Mouse (Mus musculus): ENCODE data around the gene H2al2b.
"Not testable (repeated sequence)": the region's sequence is repeated elsewhere in the genome, so short reads cannot be mapped to it uniquely, and the experiment has no call there.

Gene H2al2b

DNA sequence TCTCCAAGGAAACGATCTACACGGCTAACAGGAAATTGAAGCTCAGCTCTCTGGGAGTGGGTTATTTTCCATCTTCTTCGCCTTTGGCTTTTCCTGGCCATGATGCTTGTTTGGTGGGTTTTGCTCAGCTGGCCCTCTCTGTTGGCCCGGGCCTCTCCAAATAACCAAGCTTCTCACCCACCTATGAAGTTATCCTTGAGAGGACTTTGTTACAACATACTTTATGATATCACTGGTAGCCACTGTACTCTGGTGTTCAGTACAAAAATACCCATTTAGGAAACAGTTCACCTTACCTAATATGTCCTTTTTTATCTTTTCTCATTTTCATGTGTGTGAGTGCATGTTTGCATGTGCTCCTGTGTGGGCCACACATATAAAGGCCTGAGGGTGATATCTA is at the start of gene H2al2b:
H2al2b (minus strand) TSS at position 101 of the 400 bp plus-strand sequence.
- not testable (repeated sequence) for DNase-seq (ENCODE audit: low read depth, low spot score)
